In the genomic region with DNA sequence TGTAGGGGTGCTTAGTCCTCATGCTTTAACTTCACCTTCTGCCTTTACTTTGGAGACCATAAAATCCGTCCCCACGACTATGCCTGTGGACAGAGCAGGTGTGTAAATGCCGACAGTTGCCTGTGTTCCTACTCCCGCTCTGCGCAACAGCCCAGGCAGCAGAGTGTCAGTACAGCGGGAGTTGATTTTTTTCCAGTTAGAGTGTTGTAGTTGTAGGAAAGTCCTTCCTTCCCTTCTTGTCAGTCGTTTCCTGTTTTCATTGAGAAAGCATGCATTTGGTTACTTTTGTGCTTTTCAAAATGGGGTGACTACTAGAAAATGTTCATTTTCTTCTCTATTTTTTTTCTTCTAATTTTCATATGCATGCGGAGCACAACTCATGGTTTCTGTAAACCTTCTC, we compare ENCODE assay signal across 12 mouse cellular contexts. TPM values are rescaled to one million over a fixed set of nuclear protein-coding genes. Genes with fewer than 3 reads are reported as not detected.
DNase-seq lines count a peak whose midpoint lies in the region; ATAC-seq and TF ChIP-seq lines count a peak whose summit lies in the region.
"Had no signal": no experiment of that assay in that cellular context is flagged by ENCODE, and none has a peak within 500 bp of the region (broad histone marks: within the 10 kb centered on the region; RNA-seq: fewer than 3 reads in every experiment).

No protein-coding gene starts in this region.

- H3K27ac ChIP-seq in heart, adult 2 months: peak overlapping the region; percentile 98
- no peak overlapping the region for H3K27ac ChIP-seq in kidney, postnatal 0 days
- H3K27ac ChIP-seq in thymus, adult 2 months (ENCODE audit: control insufficient read depth, insufficient read depth, low read length): peak overlapping the region; percentile 22
- H3K27ac ChIP-seq: liver, embryonic 14.5 days had no signal

- TF ChIP-seq CTCF in heart, adult 2 months (IDR thresholded peaks at IDR 0.05): no peak
- TF ChIP-seq CTCF in kidney, postnatal 0 days (IDR thresholded peaks at IDR 0.05; ENCODE audit: low read depth): no peak
- no peak for TF ChIP-seq CTCF in thymus, adult 2 months (IDR thresholded peaks at IDR 0.05; ENCODE audit: borderline replicate concordance, control insufficient read depth, extremely low read depth, insufficient read depth, low read length, poor library complexity)

- no peak for ATAC-seq in kidney, postnatal 0 days (replicated peaks; ENCODE audit: low FRiP score, low read depth)
- no peak for ATAC-seq in megakaryocyte-erythroid progenitor cell, adult 5-6 weeks (replicated peaks; ENCODE audit: low FRiP score, low TSS enrichment, poor library complexity, severe bottlenecking)

- intact Hi-C loops in heart, adult 2 months (cut with DNase I): loop anchor here (5.0 kb wide), 3 partner anchors 50 to 180 kb away; a partner anchor contains a TSS

- H3K36me3 ChIP-seq in heart, adult 2 months (ENCODE audit: control insufficient read depth, insufficient read depth, low read length): peaks cover 69% of the 10 kb centered on the region
- H3K36me3 ChIP-seq in kidney, postnatal 0 days (ENCODE audit: insufficient read depth, low read length): no peaks in the 10 kb centered on the region
- peaks cover 68% of the 10 kb centered on the region for H3K36me3 ChIP-seq in thymus, adult 2 months (ENCODE audit: control insufficient read depth, insufficient read depth, low read length)

- H3K4me1 ChIP-seq in heart, adult 2 months (ENCODE audit: control insufficient read depth, insufficient read depth, low read length): peaks cover 33% of the 10 kb centered on the region
- peaks cover 19% of the 10 kb centered on the region; the same call in 1 of the 2 replicates for H3K4me1 ChIP-seq in kidney, postnatal 0 days (replicated peaks; ENCODE audit: insufficient read depth, low read length)
- H3K4me1 ChIP-seq in thymus, adult 2 months (replicated peaks; ENCODE audit: control insufficient read depth, insufficient read depth, low read length): peaks cover 48% of the 10 kb centered on the region

- peak overlapping the region; percentile 17; the same call in 1 of the 2 replicates for H3K4me2 ChIP-seq in kidney, postnatal 0 days (ENCODE audit: low read length)

- no peak for TF ChIP-seq EP300 in heart, adult 2 months (IDR thresholded peaks at IDR 0.05; ENCODE audit: insufficient read depth, low read depth, low read length)

- H3K4me3 ChIP-seq in heart, adult 2 months: peak overlapping the region; percentile 3; the same call in 1 of the 2 replicates
- H3K4me3 ChIP-seq in kidney, postnatal 0 days (replicated peaks; ENCODE audit: low read depth, low read length): no peak overlapping the region
- no peak overlapping the region for H3K4me3 ChIP-seq in thymus, adult 2 months (ENCODE audit: control insufficient read depth, insufficient read depth, low read length)
- H3K4me3 ChIP-seq: midbrain, embryonic 12.5 days had no signal

- TF ChIP-seq POLR2A in heart, adult 2 months (IDR thresholded peaks at IDR 0.05; ENCODE audit: insufficient read depth, low read depth, low read length): no peak
- TF ChIP-seq POLR2A in thymus, adult 2 months (IDR thresholded peaks at IDR 0.05; ENCODE audit: control insufficient read depth, extremely low read depth, insufficient read depth, low read length, poor library complexity): no peak

- H3K79me2 ChIP-seq in heart, adult 2 months (replicated peaks; ENCODE audit: control insufficient read depth, insufficient read depth, low read length): peaks cover 4% of the 10 kb centered on the region; the same call in 1 of the 2 replicates

- 40% methylated on average over 8 of the region's 8 CpGs for WGBS in heart, adult 2 months
- WGBS in kidney, postnatal 0 days: 81% methylated on average over 8 of the region's 8 CpGs
- 38% methylated on average over 8 of the region's 8 CpGs for WGBS in thymus, adult 2 months

- H3K9ac ChIP-seq in heart, adult 2 months (ENCODE audit: low read depth, low read length): peak overlapping the region; percentile 30; the same call in 1 of the 2 replicates
- no peak overlapping the region for H3K9ac ChIP-seq in kidney, postnatal 0 days (ENCODE audit: low read depth, low read length)
- H3K9ac ChIP-seq: liver, embryonic 14.5 days; midbrain, embryonic 12.5 days had no signal

- no peak for DNase-seq in heart, adult 2 months
- DNase-seq in heart, adult 9 months (ENCODE audit: low spot score in 2 of 2): no peak
- DNase-seq in kidney, postnatal 0 days (ENCODE audit: low spot score): no peak
- DNase-seq in kidney, adult 9 months: no peak
- no peak for DNase-seq in thymus, adult 2 months
- no peak for DNase-seq in thymus, adult 18-20 months
- DNase-seq in retina, postnatal 1 day: no peak
- DNase-seq: adrenal gland, adult 8-10 months; gastrocnemius, postnatal 36 days had no signal

- H3K9me3 ChIP-seq in kidney, postnatal 0 days (replicated peaks; ENCODE audit: low read length): no peaks in the 10 kb centered on the region

- H3K27me3 ChIP-seq in heart, adult 2 months (ENCODE audit: control insufficient read depth, insufficient read depth, low read length): no peaks in the 10 kb centered on the region
- H3K27me3 ChIP-seq in kidney, postnatal 0 days (ENCODE audit: insufficient read depth, low read length): no peaks in the 10 kb centered on the region
- no peaks in the 10 kb centered on the region for H3K27me3 ChIP-seq in thymus, adult 2 months (ENCODE audit: control insufficient read depth, insufficient read depth, low read length)
- H3K27me3 ChIP-seq: midbrain, embryonic 12.5 days had no signal

RNA-seq across cellular contexts. Expression of a gene that starts 8.9 kb away (rescaled TPM):
- 100 to 1,000 TPM; 354 to 451 TPM for total RNA-seq in heart, adult 2 months (2021)
- polyA plus RNA-seq in heart, adult 2 months (2012; rRNA removed): 522 and 708 TPM in 2 replicates
- polyA plus RNA-seq in kidney, postnatal 0 days (2015; fragmentation: Nextera tagmentation; extraction: Ambion mirVana): 8.9 and 9.0 TPM in 2 replicates
- 197 and 216 TPM in 2 replicates for polyA plus RNA-seq in thymus, adult 2 months (2012; rRNA removed)
- total RNA-seq in megakaryocyte-erythroid progenitor cell, adult 5-6 weeks (2014; fragmentation: Nextera tagmentation): 5.4 and 7.4 TPM in 2 replicates
- 3.9 and 4.4 TPM in 2 replicates for total RNA-seq in megakaryocyte-erythroid progenitor cell, adult 5-6 weeks (2017)

Comparison
In these comparisons a context has a peak if more than half of its experiments do, and no peak if none do; other contexts are left out.
1. RNA of a gene that starts 8.9 kb away (polyA plus RNA-seq): 522 to 708 TPM in heart, adult 2 months and 197 to 216 TPM in thymus, adult 2 months; 8.9 to 9.0 TPM in kidney, postnatal 0 days; every median in the first group is over 10 times any median in the second.